Mouse (Mus musculus): ENCODE results near the gene Fam72a. TPM values are rescaled to one million over a fixed set of nuclear protein-coding genes. Genes with fewer than 3 reads are reported as not detected.

Fam72a gene
- total RNA-seq (2021): under 1 TPM; 0.27 to 0.33 TPM
- long read RNA-seq, experiment 1: 0 reads
- long read RNA-seq, experiment 2: 0 reads

DNA sequence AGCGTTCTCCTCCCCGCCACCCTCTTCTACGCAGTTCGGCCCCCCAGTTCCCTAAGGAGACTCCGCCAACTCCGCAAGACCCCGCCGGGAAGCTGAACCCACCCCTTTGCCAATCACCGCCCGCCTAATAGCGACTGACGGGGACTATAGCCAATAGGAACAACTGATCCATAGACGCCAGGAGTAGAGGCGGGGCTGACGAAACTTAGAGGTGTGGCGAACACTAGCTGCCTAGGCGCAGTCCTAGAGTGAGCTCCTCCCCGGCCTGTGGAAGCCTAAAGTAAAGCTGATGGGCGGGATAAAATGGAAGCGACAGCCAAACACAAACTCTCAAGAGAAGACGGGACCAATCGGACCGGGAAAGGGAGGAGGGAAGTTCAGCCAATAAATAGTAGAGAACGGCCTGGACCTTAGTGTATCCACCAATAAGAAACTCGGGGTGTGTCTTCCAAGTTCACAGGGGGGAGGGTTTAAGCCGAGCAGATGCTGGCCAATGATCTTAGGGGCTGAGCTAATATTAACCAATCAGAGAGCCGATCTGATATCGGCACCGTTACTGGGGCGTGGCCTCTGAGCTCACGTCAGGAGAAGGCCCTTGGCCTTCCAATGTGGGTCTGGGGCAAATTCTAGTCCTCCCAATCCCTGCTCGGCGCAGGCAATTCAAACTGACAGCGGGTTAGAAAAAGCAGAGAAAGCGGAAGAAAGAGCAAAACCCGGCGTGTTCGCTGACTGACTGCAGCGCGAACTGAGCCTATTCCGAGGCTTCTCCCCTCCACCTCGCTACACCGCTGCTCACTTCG lies at the start of gene Fam72a, which contains the start of gene Srgap2:
Gene Fam72a (plus strand): TSS at position 623 of the 800 bp plus-strand sequence.
Gene Srgap2 (minus strand): TSS at position 72 of the 800 bp plus-strand sequence.
- DNase-seq: peak; percentile 99

DNA sequence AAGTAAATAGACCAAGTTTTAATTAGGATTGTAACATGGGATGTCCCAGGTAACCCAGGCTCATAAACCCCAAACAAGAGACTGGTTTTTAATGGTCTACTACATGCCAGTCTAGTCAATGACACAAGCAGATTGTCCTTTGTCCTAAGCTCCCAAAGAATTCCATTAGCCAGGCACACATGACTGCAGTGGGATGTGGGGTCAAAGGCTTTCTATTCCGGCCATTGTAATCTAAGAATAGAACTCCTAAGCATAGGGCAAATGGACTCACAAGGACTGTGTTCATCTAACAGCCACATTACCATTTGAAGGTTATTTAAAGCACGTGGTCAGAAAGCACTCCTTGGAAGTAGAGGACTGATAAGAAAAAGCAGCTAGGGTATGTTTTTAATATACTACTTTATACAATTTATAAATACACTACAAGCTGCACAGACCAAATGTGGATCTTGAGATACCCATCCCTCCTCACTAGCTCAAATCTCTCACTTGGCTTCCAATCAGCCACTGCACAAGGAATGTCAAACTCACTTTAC lies 48.9 kb upstream of the Fam72a start:
- DNase-seq: no peak

GRCm38 (mm10) chr1:131481391-131481790 lies 46.3 kb upstream of the Fam72a start:
- no peak for DNase-seq

- DNase-seq: no peak
These were observed 45.5 kb upstream of the Fam72a start for GRCm38 (mm10) chr1:131482242-131482641.

- DNase-seq: no peak
These were observed 41.4 kb upstream of the Fam72a start for GRCm38 (mm10) chr1:131486094-131486850.

GRCm38 (mm10) chr1:131489312-131489711 lies 38.4 kb upstream of the Fam72a start:
- no peak for DNase-seq

DNA sequence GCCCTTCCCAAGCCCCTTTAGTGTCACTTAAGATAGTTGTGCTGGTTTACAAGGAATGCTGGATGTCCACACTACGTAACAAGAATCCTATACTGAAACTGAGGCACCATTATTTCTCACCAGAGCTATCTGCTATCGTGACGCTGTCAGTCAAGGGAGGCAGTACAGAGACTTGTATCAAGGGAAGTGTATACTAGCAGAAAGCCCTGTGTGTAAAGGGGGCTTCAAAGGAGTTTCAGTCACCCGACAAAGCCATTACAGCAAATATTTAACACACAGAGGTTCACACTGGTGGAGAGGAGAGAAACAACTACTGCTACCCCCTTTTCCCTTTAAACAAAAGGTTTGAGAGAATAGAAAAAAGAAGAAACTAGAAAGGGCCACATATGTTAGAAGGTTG lies 36.1 kb upstream of the Fam72a start:
- no peak for DNase-seq

GRCm38 (mm10) chr1:131492360-131492759 lies 35.3 kb upstream of the Fam72a start:
- DNase-seq: no peak

DNA sequence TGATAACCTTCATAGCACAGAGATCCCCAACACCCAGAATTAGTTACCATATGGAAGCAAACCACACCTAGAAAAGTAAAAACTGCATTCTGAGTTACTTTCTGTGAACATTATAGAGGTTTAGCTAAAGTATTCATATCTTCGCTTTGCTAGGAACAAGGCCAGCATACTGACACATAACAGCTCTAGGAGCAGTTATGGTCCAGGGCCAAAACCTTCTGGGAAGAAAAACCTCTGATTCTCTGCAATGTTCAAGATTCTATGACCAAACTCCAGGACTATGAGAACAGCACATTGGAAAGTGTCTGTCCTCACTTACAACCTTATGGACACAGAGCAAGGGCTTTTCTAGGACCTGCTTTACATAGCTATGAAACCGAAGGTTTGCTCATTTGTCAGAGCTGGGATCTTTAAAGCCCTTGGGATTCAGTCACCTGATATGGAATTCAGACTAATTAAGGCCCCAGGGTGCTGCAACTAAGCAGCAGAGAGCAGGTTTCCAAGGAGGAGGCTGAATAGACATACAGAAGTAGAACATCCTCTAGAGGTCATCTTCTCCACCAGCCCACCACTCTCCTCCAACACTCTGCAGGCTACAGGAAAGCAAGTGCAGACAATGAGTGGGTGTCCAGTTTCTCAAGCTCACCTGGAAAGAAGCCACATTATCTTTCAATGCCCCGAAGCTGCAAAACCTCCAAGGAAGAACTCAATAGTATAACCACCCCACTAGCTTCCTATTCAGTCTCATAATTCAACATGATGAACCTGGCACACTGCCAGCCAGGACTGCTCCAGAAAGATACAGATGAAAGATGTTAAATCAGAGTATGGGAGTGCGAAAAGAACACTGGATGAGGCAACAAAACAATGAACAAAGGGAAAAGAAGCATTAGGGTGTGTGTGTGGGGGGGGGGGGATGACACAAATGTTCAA lies 33.5 kb upstream of the Fam72a start:
- DNase-seq: no peak

GRCm38 (mm10) chr1:131498231-131498630 lies 29.5 kb upstream of the Fam72a start:
- no peak for DNase-seq

- DNase-seq: no peak
These were observed 26.0 kb upstream of the Fam72a start for GRCm38 (mm10) chr1:131501681-131502080.

DNA sequence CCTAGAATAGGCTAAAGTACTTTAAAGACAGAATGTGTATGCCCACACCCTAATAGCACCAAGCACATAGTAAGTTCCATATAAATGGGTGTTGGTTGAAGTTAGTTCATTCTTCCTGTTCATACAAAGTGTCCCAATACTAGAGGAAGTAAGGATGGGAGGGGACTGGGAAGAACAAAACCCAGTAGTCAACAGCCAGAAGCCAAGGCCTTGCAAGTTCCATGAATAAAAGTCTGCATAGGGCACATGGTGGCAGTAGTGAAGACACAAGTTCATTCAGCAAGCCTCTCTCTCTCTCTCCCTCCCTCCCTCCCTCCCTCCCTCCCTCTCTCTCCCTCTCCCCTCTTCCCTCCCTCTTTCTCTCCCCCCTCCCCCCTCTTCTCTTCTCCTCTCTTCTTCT lies 16.6 kb upstream of the Fam72a start:
- no peak for DNase-seq

- DNase-seq: no peak
These were observed 15.8 kb upstream of the Fam72a start for GRCm38 (mm10) chr1:131511661-131512500.

DNA sequence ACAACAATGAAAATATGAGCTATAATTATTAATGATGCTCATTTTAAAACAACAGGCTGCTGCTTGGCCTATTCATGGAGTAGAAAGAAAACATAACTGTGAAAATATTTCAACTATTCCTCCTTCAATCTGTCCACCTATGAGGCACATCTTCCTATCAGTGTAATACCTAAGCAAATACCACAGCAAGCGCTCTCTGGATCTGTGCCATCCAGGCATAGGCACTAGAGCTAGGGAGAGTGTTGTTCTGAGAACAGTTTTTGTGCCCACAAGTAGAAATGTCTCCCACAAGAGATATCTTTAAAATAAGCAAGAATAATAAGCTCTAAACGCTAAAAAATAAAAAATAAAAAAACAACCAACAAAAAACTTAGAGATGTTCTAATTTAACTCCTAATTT lies 14.6 kb upstream of the Fam72a start:
- DNase-seq: no peak

DNA sequence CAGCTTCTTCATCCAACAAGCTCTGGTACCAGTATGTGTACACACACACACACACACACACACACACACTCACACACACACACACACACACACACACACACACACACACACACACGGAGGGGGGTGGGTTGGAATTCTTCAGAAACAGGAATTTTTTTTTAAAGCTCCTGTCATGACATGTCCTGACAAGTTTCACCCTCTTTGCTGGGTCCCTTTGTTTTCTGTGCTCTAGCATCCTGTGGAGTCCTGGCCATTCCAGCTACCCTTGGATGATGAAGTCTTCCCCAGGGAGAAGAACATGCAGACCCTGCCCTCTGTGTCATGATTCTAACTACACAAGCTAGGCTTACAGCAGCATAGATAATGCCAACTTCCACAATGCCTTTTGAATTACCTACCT lies 13.5 kb upstream of the Fam72a start:
- no peak for DNase-seq

GRCm38 (mm10) chr1:131516588-131516987 lies 11.1 kb upstream of the Fam72a start:
- DNase-seq: no peak

- DNase-seq: no peak
These were observed 3.9 kb upstream of the Fam72a start for GRCm38 (mm10) chr1:131523794-131524193.

- peak; percentile 34 for DNase-seq
These were observed 2.6 kb upstream of the Fam72a start for GRCm38 (mm10) chr1:131525101-131525585.

DNA sequence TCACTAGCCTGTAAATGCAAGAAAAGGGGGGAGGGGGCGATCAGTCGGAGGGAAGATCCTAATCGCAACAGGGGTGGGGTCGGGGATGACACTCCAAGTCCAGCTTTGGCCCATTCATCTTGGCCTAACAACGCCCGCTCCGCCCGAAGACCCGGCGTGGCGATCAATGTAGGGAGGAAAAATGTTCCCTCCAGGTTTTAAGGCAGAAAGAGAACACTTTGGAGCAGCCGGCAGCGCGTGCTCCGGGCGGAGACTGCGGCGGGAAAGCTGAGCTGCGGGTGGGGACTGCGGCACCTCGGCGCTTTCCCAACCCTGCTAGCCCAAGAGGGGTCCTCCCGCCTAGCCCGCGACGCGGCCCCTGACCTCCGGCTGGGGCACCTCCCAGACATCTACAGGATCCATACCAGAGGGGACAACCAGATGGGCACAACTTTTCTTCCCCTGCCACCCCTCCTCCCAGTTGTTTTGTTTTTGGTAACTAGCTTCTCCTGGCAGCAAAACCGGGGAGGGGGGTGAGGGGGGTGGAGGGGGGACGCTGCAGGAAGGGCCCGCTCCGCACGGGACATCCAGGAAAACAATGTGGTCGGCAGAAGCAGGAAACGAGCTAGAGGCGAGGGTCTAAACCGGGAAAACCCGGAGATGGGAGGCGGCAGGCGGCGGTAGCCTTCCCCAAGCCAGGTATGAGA lies 2.0 kb upstream of the Fam72a start:
- DNase-seq: peak; percentile 44

Measured in gastrocnemius, postnatal 25 days (tissue).